Mouse (Mus musculus): ENCODE results near the gene Lsm11. TPM values are rescaled to one million over a fixed set of nuclear protein-coding genes. Genes with fewer than 3 reads are reported as not detected.

Lsm11 gene
- polyA plus RNA-seq, 1 experiment from 2014 or later = 4.3 TPM

GRCm38 (mm10) chr11:45907301-45907700 is 37.4 kb downstream of the Lsm11 start:
- no peak for DNase-seq (ENCODE audit: low read depth, low spot score)
- ChIA-PET POLR2A (no interaction called here), CTCF (no interaction called here)
- in situ Hi-C loops (cut with MboI; ENCODE audit: low pct_unique_long_range_greater_than_20kb) = no loop called here
- no peaks in the 10 kb centered on the region for H3K27me3 ChIP-seq
- ATAC-seq = no peak
- no peak for TF ChIP-seq CTCF (IDR thresholded peaks at IDR 0.05)

DNA sequence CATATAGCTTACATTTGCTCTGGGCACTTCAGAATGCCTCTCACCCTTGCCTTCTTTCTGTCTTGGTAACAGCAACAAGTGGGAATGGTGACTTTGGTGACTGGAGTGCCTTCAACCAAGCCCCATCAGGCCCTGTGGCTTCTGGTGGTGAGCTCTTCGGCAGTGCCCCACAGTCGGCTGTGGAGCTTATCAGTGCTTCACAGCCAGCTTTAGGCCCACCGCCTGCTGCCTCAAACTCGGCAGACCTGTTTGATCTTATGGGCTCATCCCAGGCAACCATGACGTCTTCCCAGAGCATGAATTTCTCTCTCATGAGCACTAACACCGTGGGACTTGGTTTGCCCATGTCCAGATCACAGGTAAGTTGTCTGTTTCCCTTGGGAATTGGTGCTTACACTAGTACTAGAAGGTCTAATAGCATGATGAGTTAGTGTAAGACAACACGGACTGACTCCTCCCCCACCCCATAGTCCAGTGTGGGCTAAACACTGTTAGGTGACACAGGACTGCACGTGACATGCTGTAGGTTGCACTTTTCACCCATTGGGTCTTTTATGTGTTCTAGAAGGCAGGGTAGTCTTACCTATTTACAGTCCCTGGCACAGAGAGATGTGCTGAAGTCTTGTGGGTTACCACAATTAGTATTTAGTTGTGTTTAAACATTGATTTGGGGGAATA is 38.5 kb downstream of the Lsm11 start:
- in situ Hi-C loops (cut with MboI; ENCODE audit: low pct_unique_long_range_greater_than_20kb) = no loop called here
- ChIA-PET CTCF (interaction anchor here (1.0 kb wide), 2 partner anchors 11 to 228 kb away, joined by 3 read pairs; no protein-coding TSS in a partner anchor), POLR2A (no interaction called here)
- no peak for ATAC-seq
- no peak for TF ChIP-seq CTCF (IDR thresholded peaks at IDR 0.05)
- no peaks in the 10 kb centered on the region for H3K27me3 ChIP-seq
- DNase-seq (ENCODE audit: low read depth, low spot score) = no peak

GRCm38 (mm10) chr11:45900233-45901015 is 44.3 kb downstream of the Lsm11 start:
- DNase-seq (ENCODE audit: low read depth, low spot score) = no peak
- ChIA-PET CTCF (interaction anchor here (1.3 kb wide), 1 partner anchor 16 kb away, joined by 3 read pairs; no protein-coding TSS in a partner anchor), POLR2A (no interaction called here)
- TF ChIP-seq CTCF (IDR thresholded peaks at IDR 0.05) = no peak
- H3K27me3 ChIP-seq = no peaks in the 10 kb centered on the region
- in situ Hi-C loops (cut with MboI; ENCODE audit: low pct_unique_long_range_greater_than_20kb) = no loop called here
- no peak for ATAC-seq

GRCm38 (mm10) chr11:45897392-45897791 is 47.3 kb downstream of the Lsm11 start:
- DNase-seq (ENCODE audit: low read depth, low spot score) (no peak), ATAC-seq (no peak)
- in situ Hi-C loops (cut with MboI; ENCODE audit: low pct_unique_long_range_greater_than_20kb) = no loop called here
- no peaks in the 10 kb centered on the region for H3K27me3 ChIP-seq
- TF ChIP-seq CTCF (IDR thresholded peaks at IDR 0.05) = no peak
- ChIA-PET CTCF (interaction anchor here (1.4 to 1.9 kb wide), 2 partner anchors 11 to 99 kb away, joined by 3 to 6 read pairs; no protein-coding TSS in a partner anchor), POLR2A (no interaction called here)

DNA sequence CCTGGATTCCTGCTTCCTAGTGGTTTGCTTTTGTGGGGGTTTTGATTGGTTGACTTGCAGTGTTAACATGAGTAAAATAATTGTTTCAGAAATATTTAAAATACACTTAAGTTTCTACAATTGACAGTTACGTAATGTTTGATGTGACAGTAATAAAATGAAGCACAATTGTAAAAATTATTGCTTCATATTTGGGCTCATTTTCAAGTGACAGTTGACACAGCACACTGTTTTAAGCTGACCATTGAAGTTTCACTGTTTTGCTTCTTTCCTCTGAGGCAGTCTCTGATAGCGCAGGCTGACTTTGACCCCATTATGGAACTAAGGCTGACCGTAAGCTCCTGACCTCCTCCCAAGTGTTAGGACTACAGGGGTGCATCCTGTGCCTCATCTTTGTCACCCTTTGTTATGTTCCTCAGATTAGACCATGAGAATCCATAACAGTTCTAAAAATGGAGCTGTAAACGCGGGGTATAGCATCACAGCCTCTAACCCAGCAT is 51.8 kb downstream of the Lsm11 start:
- in situ Hi-C loops (cut with MboI; ENCODE audit: low pct_unique_long_range_greater_than_20kb) = no loop called here
- TF ChIP-seq CTCF (IDR thresholded peaks at IDR 0.05) = no peak
- POLR2A ChIA-PET = no interaction called here
- DNase-seq (ENCODE audit: low read depth, low spot score) (no peak), ATAC-seq (no peak)
- no peaks in the 10 kb centered on the region for H3K27me3 ChIP-seq
- CTCF ChIA-PET = no interaction called here

GRCm38 (mm10) chr11:45890423-45890822 is 54.3 kb downstream of the Lsm11 start:
- in situ Hi-C loops (cut with MboI; ENCODE audit: low pct_unique_long_range_greater_than_20kb) = no loop called here
- TF ChIP-seq CTCF (IDR thresholded peaks at IDR 0.05) = no peak
- DNase-seq (ENCODE audit: low read depth, low spot score) (no peak), ATAC-seq (no peak)
- H3K27me3 ChIP-seq = no peaks in the 10 kb centered on the region
- POLR2A ChIA-PET = no interaction called here
- CTCF ChIA-PET = interaction anchor here (1.2 to 1.7 kb wide), 2 partner anchors 8 to 36 kb away, joined by 4 to 7 read pairs; no protein-coding TSS in a partner anchor

DNA sequence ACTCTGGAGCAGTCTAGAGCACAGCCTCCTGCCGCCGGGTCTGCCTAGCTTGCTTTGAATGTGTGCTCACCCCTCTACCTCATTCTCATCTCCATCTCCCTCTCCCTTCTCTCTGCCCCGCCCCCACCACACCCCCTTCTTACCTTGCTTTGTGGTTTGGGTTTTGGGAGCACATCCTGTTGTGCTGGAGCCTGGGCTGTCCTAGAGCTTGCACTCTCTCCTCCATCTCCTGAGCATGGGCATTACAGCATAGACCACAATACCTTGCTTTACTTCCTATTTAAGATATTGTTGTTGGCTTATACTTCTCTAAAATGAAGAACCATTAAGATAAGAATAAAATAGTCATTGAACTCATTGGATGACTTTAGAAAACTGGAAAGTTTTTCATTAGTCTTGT is 54.8 kb downstream of the Lsm11 start:
- TF ChIP-seq CTCF (IDR thresholded peaks at IDR 0.05) = no peak
- H3K27me3 ChIP-seq = no peaks in the 10 kb centered on the region
- no peak for ATAC-seq
- ChIA-PET CTCF (interaction anchor here (1.0 to 1.7 kb wide), 3 partner anchors 8 to 36 kb away, joined by 4 to 7 read pairs (median 5); no protein-coding TSS in a partner anchor), POLR2A (interaction anchor here (0.6 kb wide), 1 partner anchor 9 kb away, joined by 4 read pairs; no protein-coding TSS in a partner anchor)
- no peak for DNase-seq (ENCODE audit: low read depth, low spot score)
- in situ Hi-C loops (cut with MboI; ENCODE audit: low pct_unique_long_range_greater_than_20kb) = loop anchor here (10.0 kb wide), 2 partner anchors 145 to 1295 kb away; no protein-coding TSS in a partner anchor

- ChIA-PET CTCF (interaction anchor here (1.7 kb wide), 1 partner anchor 38 kb away, joined by 7 read pairs; no protein-coding TSS in a partner anchor), POLR2A (no interaction called here)
- no peaks in the 10 kb centered on the region for H3K27me3 ChIP-seq
- TF ChIP-seq CTCF (IDR thresholded peaks at IDR 0.05) = no peak
- in situ Hi-C loops (cut with MboI; ENCODE audit: low pct_unique_long_range_greater_than_20kb) = loop anchor here (10.0 kb wide), 2 partner anchors 144 to 1294 kb away; no protein-coding TSS in a partner anchor
- no peak for ATAC-seq
- DNase-seq (ENCODE audit: low read depth, low spot score) = no peak
These were observed 56.2 kb downstream of the Lsm11 start for GRCm38 (mm10) chr11:45888471-45889030.

DNA sequence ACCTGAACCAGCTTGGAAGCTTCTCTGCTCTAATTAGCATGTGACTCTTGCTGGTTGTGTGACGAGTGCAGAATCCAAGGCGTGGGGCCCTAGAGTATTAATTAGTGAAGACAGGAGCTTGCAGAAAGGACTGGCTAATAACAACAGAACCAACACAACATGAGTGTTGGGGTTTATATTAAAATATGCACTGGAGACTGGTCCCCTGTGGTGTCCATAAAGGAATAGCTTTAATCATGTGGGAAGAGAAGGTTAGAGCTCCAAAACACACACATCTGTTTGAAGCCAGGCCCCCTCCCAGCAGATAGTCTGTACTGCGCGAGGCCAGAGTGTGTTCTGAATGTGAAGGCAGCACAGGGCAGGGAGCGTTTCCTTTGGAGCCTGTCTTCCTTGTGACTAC is 58.1 kb downstream of the Lsm11 start:
- CTCF ChIA-PET = interaction anchor here (0.9 to 4.0 kb wide), 4 partner anchors 10 to 135 kb away, joined by 3 to 12 read pairs (median 4); no protein-coding TSS in a partner anchor
- H3K27me3 ChIP-seq = no peaks in the 10 kb centered on the region
- DNase-seq (ENCODE audit: low read depth, low spot score) (no peak), ATAC-seq (no peak)
- TF ChIP-seq CTCF (IDR thresholded peaks at IDR 0.05) = no peak
- POLR2A ChIA-PET = no interaction called here
- in situ Hi-C loops (cut with MboI; ENCODE audit: low pct_unique_long_range_greater_than_20kb) = loop anchor here (10.0 kb wide), 2 partner anchors 142 to 1292 kb away; no protein-coding TSS in a partner anchor

DNA sequence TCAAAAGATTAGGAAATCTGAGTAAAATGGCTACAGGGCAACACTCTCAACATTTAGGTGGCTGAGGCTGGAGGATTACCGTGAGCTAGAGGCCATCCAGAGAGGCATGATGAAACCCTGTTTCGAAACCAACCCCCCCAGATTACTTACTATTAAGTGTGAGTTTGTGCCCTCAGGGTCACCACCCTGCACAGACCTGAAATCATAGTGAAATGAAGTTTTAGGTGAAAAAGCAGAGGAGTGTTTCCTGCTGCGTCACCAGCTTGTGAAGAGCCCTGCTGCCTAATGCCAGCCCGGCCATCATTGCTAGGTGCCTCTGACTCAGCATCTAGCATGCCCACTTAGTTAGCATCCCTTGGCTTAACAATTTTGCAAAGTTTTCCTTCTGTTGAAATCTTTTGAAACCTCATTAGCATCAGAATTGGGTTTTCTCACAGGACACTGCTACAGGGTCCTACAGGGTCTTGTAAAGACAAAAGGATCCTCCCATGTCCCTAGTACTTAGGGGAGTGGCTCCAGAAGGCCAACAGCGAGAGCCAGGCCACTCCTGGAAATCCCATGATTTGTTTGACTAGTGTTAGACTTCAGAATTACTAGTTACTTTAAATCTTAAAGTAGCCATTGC is 59.0 kb downstream of the Lsm11 start:
- in situ Hi-C loops (cut with MboI; ENCODE audit: low pct_unique_long_range_greater_than_20kb) = loop anchor here (10.0 kb wide), 2 partner anchors 141 to 1291 kb away; no protein-coding TSS in a partner anchor
- no peak for ATAC-seq
- no peaks in the 10 kb centered on the region for H3K27me3 ChIP-seq
- no peak for TF ChIP-seq CTCF (IDR thresholded peaks at IDR 0.05)
- ChIA-PET CTCF (interaction anchor here (0.9 to 4.0 kb wide), 6 partner anchors 9 to 134 kb away, joined by 3 to 15 read pairs (median 6); no protein-coding TSS in a partner anchor), POLR2A (no interaction called here)
- DNase-seq (ENCODE audit: low read depth, low spot score) = no peak

All from Patski (cell line).